7 mouse cellular contexts compared by ENCODE assay signal in genomic region chr13:12460443-12460842, GRCm38 (mm10). TPM values are rescaled to one million over a fixed set of nuclear protein-coding genes. Genes with fewer than 3 reads are reported as not detected.
DNase-seq lines count a peak whose midpoint lies in the region; ATAC-seq and TF ChIP-seq lines count a peak whose summit lies in the region.

No protein-coding gene starts in this region.

- H3K36me3 ChIP-seq in hindbrain, postnatal 0 days (ENCODE audit: insufficient read depth, low read length): 0 out of 2 replicates have a peak, but pooled peaks cover 10% of the 10 kb centered on the region

- no peak for ATAC-seq in hindbrain, postnatal 0 days

- H3K27me3 ChIP-seq in cerebellum, adult 2 months (ENCODE audit: control insufficient read depth, insufficient read depth, low read length): no peaks in the 10 kb centered on the region
- H3K27me3 ChIP-seq in hindbrain, postnatal 0 days (ENCODE audit: insufficient read depth, low read length): no peaks in the 10 kb centered on the region

- WGBS in cerebellum, adult 2 months: 2% methylated on average over 8 of the region's 8 CpGs
- WGBS in hindbrain, postnatal 0 days: 4% methylated on average over 8 of the region's 8 CpGs

- peak overlapping the region; percentile 85 for H3K9ac ChIP-seq in hindbrain, postnatal 0 days (replicated peaks; ENCODE audit: low read length)

- H3K4me1 ChIP-seq in cerebellum, adult 2 months (ENCODE audit: control insufficient read depth, insufficient read depth, low read length): no peaks in the 10 kb centered on the region
- no peaks in the 10 kb centered on the region for H3K4me1 ChIP-seq in hindbrain, postnatal 0 days (ENCODE audit: insufficient read depth, low read length)

- intact Hi-C loops in left cerebral cortex, adult 2 months (cut with DNase I): no loop called here

- TF ChIP-seq CTCF in cerebellum, adult 2 months (IDR thresholded peaks at IDR 0.05; ENCODE audit: borderline replicate concordance, insufficient read depth, low read depth, low read length): no peak
- peak; percentile 31; the same call in 1 of the 2 replicates for TF ChIP-seq CTCF in hindbrain, postnatal 0 days (IDR thresholded peaks at IDR 0.05; ENCODE audit: low read depth)
- TF ChIP-seq CTCF in left cerebral cortex, adult 2 months (IDR thresholded peaks at IDR 0.05): peak; percentile 12

- H3K27ac ChIP-seq in cerebellum, adult 2 months (ENCODE audit: insufficient read depth, low read length): peak overlapping the region; percentile 26; the same call in 1 of the 2 replicates
- H3K27ac ChIP-seq in hindbrain, postnatal 0 days: peak overlapping the region; percentile 82
- H3K27ac ChIP-seq in left cerebral cortex, adult 2 months: peak overlapping the region; percentile 91

- TF ChIP-seq POLR2A in cerebellum, adult 2 months (IDR thresholded peaks at IDR 0.05; ENCODE audit: borderline replicate concordance, insufficient read depth, low read length): no peak

- DNase-seq in R1 (ENCODE audit: low read depth, low spot score): peak; percentile 19
- peak; percentile 54 to 70 for DNase-seq in cerebellum, adult 2 months
- peak; percentile 43 to 60 for DNase-seq in frontal cortex, postnatal 36 days (ENCODE audit: low spot score in 2 of 2)
- peak; percentile 56 for DNase-seq in hindbrain, postnatal 0 days (ENCODE audit: low spot score)
- DNase-seq in left cerebral cortex, adult 2 months (ENCODE audit: extremely low spot score in 1 of 2, low spot score in 2 of 2): peak; percentile 52 to 67
- peak; percentile 71 to 74 for DNase-seq in lung, postnatal 4 days
- DNase-seq in right cerebral cortex, postnatal 14 days: peak; percentile 54

- H3K9me3 ChIP-seq in hindbrain, postnatal 0 days (ENCODE audit: low read length): no peaks in the 10 kb centered on the region

- peak overlapping the region; percentile 79 for H3K4me2 ChIP-seq in hindbrain, postnatal 0 days (ENCODE audit: low read depth, low read length)

- peak overlapping the region; percentile 73 for H3K4me3 ChIP-seq in cerebellum, adult 2 months (replicated peaks; ENCODE audit: insufficient read depth, low read depth, low read length)
- peak overlapping the region; percentile 82 for H3K4me3 ChIP-seq in hindbrain, postnatal 0 days (ENCODE audit: low read length)
- peak overlapping the region; percentile 89 for H3K4me3 ChIP-seq in left cerebral cortex, adult 2 months

RNA-seq across cellular contexts. Expression of gene Lgals8, which starts 4.3 kb away (rescaled TPM):
- polyA plus RNA-seq in cerebellum, adult 2 months (2012; rRNA removed): 60.3 and 60.5 TPM in 2 replicates
- total RNA-seq in hindbrain, postnatal 0 days (2014; rRNA removed): 19.6 and 20.1 TPM in 2 replicates
- polyA plus RNA-seq in hindbrain, postnatal 0 days (2015; fragmentation: Nextera tagmentation; extraction: Ambion mirVana): 28.6 and 30.0 TPM in 2 replicates
- 10 to 100 TPM; 32.7 to 37.0 TPM for total RNA-seq in left cerebral cortex, adult 2 months (2021)

RNA-seq across cellular contexts. Expression of gene Edaradd, which starts 59.8 kb away (rescaled TPM):
- 0.02 TPM in 1 of 2 replicates, not detected in the other for polyA plus RNA-seq in cerebellum, adult 2 months (2012; rRNA removed)
- 1.5 TPM in 2 replicates for total RNA-seq in hindbrain, postnatal 0 days (2014; rRNA removed)
- polyA plus RNA-seq in hindbrain, postnatal 0 days (2015; fragmentation: Nextera tagmentation; extraction: Ambion mirVana): 1.2 TPM in 2 replicates
- total RNA-seq in left cerebral cortex, adult 2 months (2021): under 1 TPM; 0.16 TPM

Comparison
In these comparisons a context has a peak if more than half of its experiments do, and no peak if none do; other contexts are left out.
1. DNase-seq: peak in every context shown above with its lines; median percentile 72 in lung, postnatal 4 days; 62 in cerebellum, adult 2 months; 60 in left cerebral cortex, adult 2 months; 56 in hindbrain, postnatal 0 days; 54 in right cerebral cortex, postnatal 14 days; 52 in frontal cortex, postnatal 36 days; 19 in R1.
2. H3K27ac ChIP-seq: peak in every context shown above with its lines; median percentile 91 in left cerebral cortex, adult 2 months; 82 in hindbrain, postnatal 0 days; 26 in cerebellum, adult 2 months.